In the genomic region with DNA sequence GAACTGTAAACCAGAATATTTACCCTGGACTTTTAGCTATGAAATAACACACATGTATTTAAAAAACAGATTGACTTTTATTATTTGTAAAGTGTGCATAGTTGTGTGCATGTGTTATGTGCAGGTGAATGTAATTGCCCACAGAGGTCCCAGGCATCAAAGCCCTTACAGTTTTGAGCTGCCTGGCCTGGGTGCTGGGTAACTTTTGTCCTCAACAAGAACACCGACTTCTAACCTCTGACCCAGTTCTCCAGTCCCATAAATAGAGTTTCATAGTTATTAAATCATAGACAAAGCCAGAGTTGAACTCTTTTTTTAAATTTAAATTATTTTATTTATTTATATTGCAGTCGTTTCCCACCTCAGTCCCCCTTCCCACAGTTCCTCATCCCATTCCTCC, we compare ENCODE assay signal across 23 mouse cellular contexts.
"Had no signal": no experiment of that assay in that cellular context is flagged by ENCODE, and none has a peak within 500 bp of the region (broad histone marks: within the 10 kb centered on the region; RNA-seq: fewer than 3 reads in every experiment).

No protein-coding gene starts in this region.

- H3K9ac ChIP-seq: heart, embryonic 13.5 days; heart, embryonic 15.5 days; hindbrain, embryonic 13.5 days; hindbrain, embryonic 15.5 days; kidney, embryonic 15.5 days; limb, embryonic 13.5 days; limb, embryonic 15.5 days; liver, embryonic 12.5 days had no signal

- H3K4me1 ChIP-seq: heart, embryonic 13.5 days; heart, embryonic 15.5 days; hindbrain, embryonic 13.5 days; hindbrain, embryonic 15.5 days; kidney, embryonic 15.5 days; limb, embryonic 15.5 days had no signal

- H3K27ac ChIP-seq: heart, embryonic 13.5 days; heart, embryonic 15.5 days; hindbrain, embryonic 13.5 days; hindbrain, embryonic 15.5 days; hindbrain, postnatal 0 days; kidney, embryonic 15.5 days; kidney, postnatal 0 days; limb, embryonic 13.5 days; limb, embryonic 15.5 days; liver, embryonic 12.5 days had no signal

- DNase-seq: gastrocnemius, postnatal 14 days; gastrocnemius, postnatal 36 days; heart, adult 18-20 months; heart, postnatal 14 days; heart, postnatal 36 days; kidney, adult 11 months; kidney, adult 2 months; kidney, adult 9 months; kidney, postnatal 14 days; kidney, postnatal 36 days; layer of hippocampus, adult 9-11 months; layer of hippocampus, postnatal 36 days; left cerebral cortex, postnatal 4 days had no signal

- H3K4me3 ChIP-seq: heart, embryonic 13.5 days; heart, embryonic 15.5 days; hindbrain, embryonic 13.5 days; hindbrain, embryonic 15.5 days; kidney, embryonic 15.5 days; limb, embryonic 13.5 days; limb, embryonic 15.5 days; liver, embryonic 12.5 days had no signal

- H3K27me3 ChIP-seq: heart, embryonic 13.5 days; heart, embryonic 15.5 days; hindbrain, embryonic 13.5 days; hindbrain, embryonic 15.5 days; kidney, embryonic 15.5 days; limb, embryonic 13.5 days; limb, embryonic 15.5 days; liver, embryonic 12.5 days had no signal

- H3K36me3 ChIP-seq: heart, embryonic 13.5 days; heart, embryonic 15.5 days; hindbrain, embryonic 13.5 days; hindbrain, embryonic 15.5 days; kidney, embryonic 15.5 days; limb, embryonic 13.5 days; limb, embryonic 15.5 days; liver, embryonic 12.5 days had no signal
